Mouse (Mus musculus): ENCODE measurements around the gene Gm21981.

GRCm38 (mm10) chr17:47702548-47703345 lies 8.5 kb upstream of the Gm21981 start:
- no peak for TF ChIP-seq GATA1 (IDR thresholded peaks at IDR 0.05; ENCODE audit: low read length)
- no peak for TF ChIP-seq TAL1 (IDR thresholded peaks at IDR 0.05; ENCODE audit: low read length)

Data from erythroblast, embryonic 14.5 days (primary cell).